ENCODE assay signal across 30 mouse cellular contexts in the genomic region with DNA sequence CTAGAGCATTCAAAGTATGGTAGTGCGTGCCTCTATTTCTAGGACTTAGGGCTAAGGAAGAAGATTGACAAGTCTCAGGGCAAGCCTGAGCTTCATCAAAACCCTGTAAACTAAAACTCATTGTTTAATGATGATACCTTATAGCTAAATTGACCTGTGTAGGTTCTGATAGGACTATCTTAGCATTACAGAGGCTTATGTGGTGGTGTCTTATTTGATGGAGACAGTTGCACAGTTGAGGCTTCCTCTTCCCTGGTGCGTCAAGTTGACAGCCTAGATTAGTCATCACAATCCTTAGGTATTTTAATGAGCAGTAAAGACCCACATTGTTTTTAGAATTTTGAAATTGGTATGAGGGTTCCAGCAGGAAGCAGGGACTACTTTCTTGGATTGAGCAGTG.
"Had no signal": no experiment of that assay in that cellular context is flagged by ENCODE, and none has a peak within 500 bp of the region (broad histone marks: within the 10 kb centered on the region; RNA-seq: fewer than 3 reads in every experiment).

No protein-coding gene starts in this region.

- H3K9me3 ChIP-seq: limb, embryonic 10.5 days; limb, embryonic 12.5 days; limb, embryonic 13.5 days; limb, embryonic 15.5 days; liver, embryonic 13.5 days; liver, embryonic 15.5 days; lung, embryonic 15.5 days; megakaryocyte, embryonic 14.5 days; midbrain, embryonic 10.5 days; midbrain, embryonic 12.5 days; midbrain, embryonic 13.5 days; midbrain, embryonic 15.5 days had no signal

- H3K27me3 ChIP-seq: limb, embryonic 13.5 days; limb, embryonic 15.5 days; liver, embryonic 13.5 days; liver, embryonic 15.5 days; lung, embryonic 15.5 days; megakaryocyte, embryonic 14.5 days; midbrain, embryonic 12.5 days; midbrain, embryonic 13.5 days had no signal

- H3K36me3 ChIP-seq: limb, embryonic 10.5 days; limb, embryonic 13.5 days; limb, embryonic 15.5 days; midbrain, embryonic 10.5 days; midbrain, embryonic 12.5 days; midbrain, embryonic 13.5 days; midbrain, embryonic 15.5 days had no signal

- H3K4me3 ChIP-seq: left cerebral cortex, adult 2 months; limb, embryonic 10.5 days; limb, embryonic 12.5 days; limb, embryonic 13.5 days; limb, embryonic 15.5 days; liver, embryonic 13.5 days; liver, embryonic 15.5 days; lung, embryonic 15.5 days; megakaryocyte, embryonic 14.5 days; midbrain, embryonic 10.5 days; midbrain, embryonic 12.5 days; midbrain, embryonic 13.5 days; midbrain, embryonic 15.5 days; myocyte had no signal

- H3K9ac ChIP-seq: limb, embryonic 12.5 days; limb, embryonic 13.5 days; limb, embryonic 15.5 days; liver, embryonic 13.5 days; liver, embryonic 14.5 days; liver, embryonic 15.5 days; lung, embryonic 14.5 days; lung, embryonic 15.5 days; midbrain, embryonic 12.5 days; midbrain, embryonic 13.5 days; midbrain, embryonic 15.5 days had no signal

- ATAC-seq: lung, postnatal 0 days; midbrain, embryonic 13.5 days; midbrain, embryonic 15.5 days; midbrain, embryonic 16.5 days had no signal

- DNase-seq: left cerebral cortex, postnatal 4 days; liver; liver, embryonic 13.5 days; lung, adult 18-20 months; lung, adult 2 months; lung, embryonic 14.5 days; lung, postnatal 10 days; lung, postnatal 14 days; lung, postnatal 36 days; lung, postnatal 4 days; midbrain, embryonic 14.5 days had no signal

- H3K27ac ChIP-seq: left cerebral cortex, adult 2 months; limb, embryonic 10.5 days; limb, embryonic 12.5 days; limb, embryonic 13.5 days; limb, embryonic 15.5 days; liver, embryonic 14.5 days; liver, embryonic 15.5 days; lung, embryonic 15.5 days; macrophage; midbrain, embryonic 10.5 days; midbrain, embryonic 12.5 days; midbrain, embryonic 13.5 days; midbrain, embryonic 15.5 days had no signal

- H3K4me2 ChIP-seq: limb, embryonic 12.5 days; limb, embryonic 13.5 days; limb, embryonic 15.5 days; liver, embryonic 11.5 days; liver, embryonic 13.5 days; liver, embryonic 15.5 days; lung, embryonic 14.5 days; lung, embryonic 15.5 days; midbrain, embryonic 11.5 days; midbrain, embryonic 12.5 days; midbrain, embryonic 13.5 days; midbrain, embryonic 15.5 days had no signal
